Mouse (Mus musculus): ENCODE measurements around the gene Nap1l1. TPM values are rescaled to one million over a fixed set of nuclear protein-coding genes. Genes with fewer than 3 reads are reported as not detected.

Gene Nap1l1
- total RNA-seq, 2 experiments from 2014 or later, result 223 to 236 TPM

DNA sequence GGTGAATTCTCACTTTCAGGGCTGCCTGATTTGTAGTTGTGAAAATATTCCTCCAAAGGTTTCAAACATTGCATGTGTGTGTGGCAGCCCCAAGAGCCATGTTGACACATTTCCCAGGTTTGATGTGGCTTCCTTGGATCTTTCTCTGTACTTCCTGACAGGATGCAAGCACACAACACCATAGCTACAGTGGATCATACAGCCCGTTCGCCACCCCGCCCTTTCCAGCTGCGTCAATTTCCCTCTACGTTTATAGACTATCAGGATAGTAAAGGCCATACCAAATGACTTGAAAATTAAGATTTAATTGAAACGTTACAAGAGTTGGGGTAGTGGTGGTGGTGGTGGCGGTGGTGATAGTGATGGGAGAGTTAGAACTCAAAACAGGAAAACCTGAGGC is 37.0 kb downstream of the Nap1l1 start:
- no peak for DNase-seq (ENCODE audit: low spot score in 2 of 2)
- intact Hi-C loops (cut with DNase I), result loop anchor here (5.0 kb wide), 2 partner anchors 57 to 372 kb away; no protein-coding TSS in a partner anchor

DNA sequence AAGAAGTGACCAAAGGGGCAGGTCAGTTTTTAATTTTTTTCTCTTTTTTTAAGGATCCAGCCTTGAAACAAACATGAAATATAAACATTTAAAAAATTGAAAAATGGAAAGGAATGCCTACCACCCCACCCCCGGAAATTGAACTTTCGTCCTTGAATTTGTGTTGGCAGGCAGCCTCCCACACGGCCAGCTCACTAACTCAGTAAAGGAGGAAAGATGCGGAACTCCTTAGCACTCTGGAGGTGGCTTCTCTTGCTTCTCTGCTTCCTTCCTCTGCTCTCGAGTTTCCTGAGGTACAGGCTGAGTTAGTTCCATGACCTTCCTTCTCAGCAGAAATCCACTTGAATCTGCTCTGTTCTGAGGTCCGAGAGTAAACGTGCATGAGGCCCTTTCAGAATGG is 37.8 kb downstream of the Nap1l1 start:
- DNase-seq (ENCODE audit: low spot score in 2 of 2), result no peak
- intact Hi-C loops (cut with DNase I), result no loop called here

DNA sequence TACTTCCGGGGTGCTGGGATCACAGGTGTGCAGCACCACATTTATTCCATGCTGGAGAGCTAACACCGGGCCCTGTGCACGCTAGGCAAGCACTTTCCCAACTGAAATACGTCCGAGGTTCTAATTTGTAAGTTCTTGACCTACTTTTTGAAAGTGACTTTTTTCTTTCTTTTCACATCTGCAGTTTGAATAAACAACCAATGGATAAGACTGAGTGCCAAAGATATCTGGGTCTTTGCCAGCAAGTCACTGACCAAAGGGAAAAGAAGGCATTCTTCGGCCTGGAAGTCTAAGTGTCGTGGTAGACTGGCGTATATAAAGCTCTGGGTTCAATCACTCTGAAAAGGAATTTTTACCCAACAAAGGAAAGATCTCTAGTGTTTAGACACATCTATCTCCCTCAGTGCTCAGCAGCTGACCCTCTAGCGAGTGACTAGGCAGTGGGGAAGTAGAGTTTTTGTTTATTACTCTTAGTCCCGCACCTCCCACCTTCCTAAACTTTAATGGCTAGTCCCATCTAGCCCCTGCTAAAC is 39.1 kb downstream of the Nap1l1 start:
- DNase-seq (ENCODE audit: low spot score in 2 of 2), result no peak
- intact Hi-C loops (cut with DNase I), result no loop called here

DNA sequence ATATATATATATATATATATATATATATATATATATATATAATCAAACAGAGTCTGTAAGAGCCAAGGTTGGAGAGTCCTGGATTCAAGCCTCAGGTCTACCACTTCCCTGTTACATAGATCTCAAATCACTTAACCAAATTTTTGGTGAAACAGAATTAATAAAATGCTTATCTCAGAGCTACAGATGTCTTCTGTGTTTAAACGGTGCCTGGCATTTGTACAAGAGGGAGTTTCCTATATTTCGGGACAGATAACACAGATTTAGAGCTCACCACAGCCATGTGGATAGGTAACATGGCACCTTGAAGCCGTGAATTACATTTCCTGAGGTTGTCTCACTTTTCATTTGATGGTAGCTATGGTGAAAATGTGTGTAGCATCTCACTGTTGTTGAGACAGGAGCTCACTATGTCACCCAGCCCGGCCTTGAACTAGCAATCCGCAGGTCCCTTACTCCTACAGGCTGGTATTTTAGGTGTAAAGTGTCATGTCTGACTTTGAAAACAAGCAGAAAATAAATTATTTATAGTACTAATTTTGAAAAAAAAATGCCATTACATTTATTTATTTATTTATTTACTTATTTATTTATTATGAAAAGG is 41.4 kb downstream of the Nap1l1 start:
- DNase-seq (ENCODE audit: low spot score in 2 of 2), result no peak
- intact Hi-C loops (cut with DNase I), result no loop called here

DNA sequence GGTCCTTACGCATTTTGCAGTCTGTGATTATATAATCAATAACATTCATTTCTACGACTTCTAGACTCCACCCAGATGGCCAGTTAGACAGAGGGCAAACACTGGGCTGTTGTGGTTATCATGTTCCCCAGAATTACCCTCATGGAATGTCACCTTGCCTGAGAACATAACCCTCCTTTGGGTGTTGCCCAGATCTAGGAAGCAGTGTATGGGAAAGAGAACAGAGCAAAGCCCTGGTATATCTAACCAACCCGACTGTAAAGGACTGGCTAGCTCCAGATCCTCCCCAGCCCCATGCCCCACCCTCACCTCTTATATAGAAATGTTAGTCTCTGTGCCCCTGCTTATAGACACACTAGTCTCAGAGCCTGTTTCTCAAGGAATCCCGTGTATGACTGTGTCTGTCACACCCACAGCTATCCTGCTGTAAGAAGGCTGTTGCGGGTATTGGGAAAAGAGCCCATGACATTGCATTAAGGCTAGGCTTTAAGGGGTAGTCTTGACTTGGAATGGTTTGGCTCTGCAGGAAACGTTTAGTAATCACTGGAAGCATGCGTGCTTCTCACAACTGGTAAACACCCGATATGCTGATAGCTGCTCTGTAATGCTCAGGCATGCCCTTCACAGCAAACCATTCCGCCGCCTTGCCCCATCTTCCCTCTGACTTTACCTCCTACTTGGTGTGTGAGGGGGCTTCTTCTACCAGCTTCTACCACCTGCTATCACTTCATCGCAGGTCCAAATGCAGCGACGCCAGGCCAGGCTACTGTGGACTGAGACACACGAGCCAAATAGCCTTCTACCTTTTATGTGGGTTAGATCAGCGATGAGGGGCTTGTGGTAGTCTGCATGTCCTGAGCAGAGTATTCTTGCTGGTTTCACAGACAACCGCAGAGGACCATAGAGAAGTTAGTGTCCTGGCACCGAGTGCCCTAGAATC is 42.3 kb downstream of the Nap1l1 start:
- no peak for DNase-seq (ENCODE audit: low spot score in 2 of 2)
- intact Hi-C loops (cut with DNase I), result no loop called here

DNA sequence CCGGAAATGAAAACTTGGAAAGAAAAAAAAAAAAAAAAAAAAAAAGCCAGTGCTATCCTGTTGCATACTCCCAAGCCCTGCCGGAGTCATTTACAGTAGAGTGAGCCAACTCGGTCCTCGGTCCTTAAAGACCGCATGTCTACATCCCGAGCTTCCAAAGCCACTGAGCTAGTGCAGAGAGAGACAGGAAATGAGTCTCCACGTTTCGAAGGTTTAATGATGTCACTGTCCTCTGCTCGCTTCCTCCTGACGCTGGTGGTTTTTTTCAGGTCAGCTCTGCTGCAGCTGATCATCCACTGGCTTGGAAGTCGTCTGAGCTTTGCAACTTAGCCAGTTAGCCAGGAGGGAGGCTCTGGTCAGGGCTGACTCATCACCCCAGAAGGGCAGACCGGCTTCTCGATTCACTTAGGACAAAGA is 43.2 kb downstream of the Nap1l1 start:
- no peak for DNase-seq (ENCODE audit: low spot score in 2 of 2)
- intact Hi-C loops (cut with DNase I), result no loop called here

DNA sequence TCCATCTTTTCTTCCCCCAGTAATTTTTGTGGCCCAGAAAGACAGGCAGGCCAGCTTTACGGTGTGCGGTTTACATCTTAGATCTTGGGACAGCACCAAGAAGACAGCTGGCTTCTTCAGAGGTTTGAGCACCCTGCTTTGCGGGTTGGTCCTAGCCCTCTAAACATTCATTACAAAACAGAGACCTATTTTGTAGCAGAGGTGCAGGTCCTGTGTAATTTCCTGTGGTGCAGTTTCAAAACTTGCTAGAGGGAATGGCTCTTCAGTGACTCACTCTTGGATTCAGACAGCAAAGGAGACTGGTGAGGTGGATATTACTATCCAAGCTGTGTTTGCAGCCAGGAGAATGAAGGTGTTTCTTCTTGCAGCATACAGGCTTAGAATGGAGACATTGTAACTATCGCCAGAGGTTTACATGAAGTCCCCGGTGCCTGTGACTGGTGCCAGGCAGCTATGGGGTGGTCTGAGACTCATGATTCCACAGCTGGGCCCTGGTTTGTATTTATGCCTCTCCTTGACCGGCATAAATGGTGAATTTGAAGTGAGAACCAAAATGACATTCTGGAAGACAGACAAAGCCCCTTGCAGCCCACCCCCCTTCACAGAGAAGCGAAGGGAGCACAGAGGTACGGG is 43.9 kb downstream of the Nap1l1 start:
- intact Hi-C loops (cut with DNase I), result no loop called here
- DNase-seq (ENCODE audit: low spot score in 2 of 2), result no peak

DNA sequence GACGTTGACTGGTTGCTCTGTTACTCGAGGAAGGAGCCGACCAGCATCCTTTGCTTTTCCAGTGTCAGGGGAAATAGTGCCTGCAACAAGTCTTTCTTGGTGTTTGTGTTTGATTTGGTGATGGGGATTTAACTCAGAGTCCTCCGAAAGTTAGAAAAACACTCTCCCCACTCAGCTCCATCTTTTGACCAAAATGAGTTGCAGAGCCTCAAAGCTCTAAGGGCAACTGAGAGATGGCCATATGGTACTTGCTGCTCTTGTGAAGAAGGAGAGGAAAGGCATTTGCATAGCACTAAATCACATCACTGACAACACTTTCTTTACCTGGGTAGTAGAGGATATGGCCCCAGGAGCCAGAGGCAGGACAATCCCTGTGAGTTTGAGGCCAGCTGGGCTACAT is 45.3 kb downstream of the Nap1l1 start:
- intact Hi-C loops (cut with DNase I), result no loop called here
- no peak for DNase-seq (ENCODE audit: low spot score in 2 of 2)

DNA sequence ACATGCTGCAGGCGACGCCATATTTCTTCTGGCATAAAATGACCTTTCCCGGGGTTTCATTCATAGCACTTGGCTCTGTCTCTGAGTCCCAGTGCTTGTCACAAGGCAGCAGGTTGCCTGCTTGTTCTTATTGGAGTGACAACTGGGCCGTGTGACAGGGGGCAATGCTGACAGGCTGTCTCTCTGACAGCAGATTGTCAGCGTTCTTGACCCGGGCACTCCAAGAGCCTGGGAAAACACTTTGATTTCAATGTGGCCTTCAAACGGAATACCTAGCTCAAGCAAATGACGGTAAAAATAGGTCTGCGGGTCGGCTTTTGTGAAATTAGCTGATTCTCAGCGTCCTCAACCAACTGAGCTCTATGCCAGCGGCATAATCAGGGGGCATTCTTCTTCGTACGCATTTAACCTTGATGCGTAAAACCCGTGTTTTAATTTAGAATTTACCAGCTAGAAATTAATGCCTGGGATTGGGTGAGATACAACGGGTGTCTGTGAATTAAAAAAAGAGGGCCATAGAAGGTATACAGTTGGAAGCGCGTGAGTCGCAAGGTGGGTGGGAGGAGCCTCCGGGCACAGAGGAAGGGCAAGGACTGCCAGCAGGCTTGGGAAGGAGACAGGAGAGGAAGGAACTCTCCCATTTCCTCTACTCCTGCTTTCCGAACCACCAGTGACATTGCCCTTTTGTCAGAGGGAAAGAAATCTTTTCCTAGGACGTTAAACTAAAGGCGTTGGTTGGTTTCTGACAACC is 46.8 kb downstream of the Nap1l1 start:
- intact Hi-C loops (cut with DNase I), result no loop called here

DNA sequence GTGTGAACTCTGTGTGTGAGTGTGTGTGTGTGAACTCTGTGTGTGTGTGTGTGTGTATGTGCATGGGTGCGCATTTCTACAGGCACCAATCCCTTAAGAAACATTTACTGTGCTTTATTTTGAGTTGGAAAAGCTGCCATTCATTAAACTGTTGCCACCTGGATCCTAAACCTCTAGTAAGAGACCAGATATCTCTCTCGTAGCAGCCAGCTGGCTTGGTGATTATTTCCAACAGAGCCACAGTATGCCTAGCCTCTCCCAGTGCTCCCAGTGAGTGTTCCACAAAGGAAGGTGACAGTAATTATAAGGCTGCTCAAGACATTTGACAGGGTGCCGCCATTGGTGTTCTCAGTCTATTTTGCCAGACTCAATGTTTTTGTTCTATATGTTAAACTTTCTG is 47.6 kb downstream of the Nap1l1 start:
- no peak for DNase-seq (ENCODE audit: low spot score in 2 of 2)
- intact Hi-C loops (cut with DNase I), result no loop called here

More for the DNA sequence above, 46.8 kb downstream of the Nap1l1 start:
- no peak for DNase-seq (ENCODE audit: low spot score in 2 of 2)

DNA sequence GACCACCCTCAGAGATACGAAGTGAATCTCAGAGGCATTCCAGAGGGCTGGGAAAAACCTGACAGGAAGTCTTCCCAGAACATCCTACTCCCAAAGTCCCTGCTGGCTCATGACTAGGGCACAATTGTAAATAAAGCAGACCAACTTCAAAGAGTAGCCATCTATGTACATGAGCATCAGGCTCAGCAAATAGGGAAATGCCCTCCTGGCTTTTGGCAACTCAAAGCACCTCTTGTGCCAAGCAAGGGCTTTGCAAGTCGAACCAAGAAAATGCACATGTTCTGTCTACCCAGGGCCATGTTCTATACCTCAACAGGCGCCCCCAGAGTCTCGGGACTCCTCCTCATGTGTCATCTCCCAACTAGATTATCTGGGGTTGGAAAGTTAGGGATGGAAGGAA is 48.6 kb downstream of the Nap1l1 start:
- intact Hi-C loops (cut with DNase I), result no loop called here

DNA sequence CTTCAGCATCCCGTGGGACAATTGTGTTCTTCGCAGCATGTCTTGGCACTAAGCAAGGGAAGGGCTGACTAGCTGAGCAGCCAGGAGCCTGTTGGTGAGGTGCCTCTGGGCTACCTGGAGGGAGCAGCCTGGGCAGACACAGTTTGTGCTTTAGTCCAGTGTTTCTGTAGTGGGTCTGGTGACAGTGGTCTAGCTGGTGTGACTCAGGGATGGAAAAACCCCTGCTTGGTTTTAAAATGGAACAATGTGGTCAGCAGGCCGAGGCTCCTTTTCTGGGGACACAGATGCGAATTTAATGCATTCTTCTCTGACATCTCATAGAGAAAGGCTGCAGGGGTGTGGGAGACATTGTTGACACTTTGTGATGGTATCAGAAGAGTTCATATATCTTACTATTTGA is 49.2 kb downstream of the Nap1l1 start:
- no peak for DNase-seq (ENCODE audit: low spot score in 2 of 2)
- intact Hi-C loops (cut with DNase I), result no loop called here

More for the DNA sequence above, 48.6 kb downstream of the Nap1l1 start:
- no peak for DNase-seq (ENCODE audit: low spot score in 2 of 2)

DNA sequence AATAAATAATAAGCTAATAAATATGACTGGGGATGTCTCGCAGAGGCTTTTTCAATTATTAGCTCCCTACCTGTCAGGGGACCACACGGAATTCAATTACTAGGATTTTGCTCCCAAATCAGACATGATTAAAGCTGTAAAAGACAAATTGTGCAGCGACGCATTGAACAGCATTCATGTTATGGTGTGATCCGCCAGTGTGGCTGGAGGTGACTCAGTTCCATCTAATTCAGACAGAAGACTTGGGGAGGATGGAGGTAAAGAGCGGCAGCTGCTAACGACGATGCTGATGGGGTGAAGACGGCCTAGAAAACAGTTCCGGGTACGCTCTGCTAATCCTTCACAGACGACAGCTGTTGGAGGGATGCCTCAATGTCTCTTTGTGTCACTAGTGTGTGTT is 50.9 kb downstream of the Nap1l1 start:
- intact Hi-C loops (cut with DNase I), result no loop called here
- no peak for DNase-seq (ENCODE audit: low spot score in 2 of 2)

DNA sequence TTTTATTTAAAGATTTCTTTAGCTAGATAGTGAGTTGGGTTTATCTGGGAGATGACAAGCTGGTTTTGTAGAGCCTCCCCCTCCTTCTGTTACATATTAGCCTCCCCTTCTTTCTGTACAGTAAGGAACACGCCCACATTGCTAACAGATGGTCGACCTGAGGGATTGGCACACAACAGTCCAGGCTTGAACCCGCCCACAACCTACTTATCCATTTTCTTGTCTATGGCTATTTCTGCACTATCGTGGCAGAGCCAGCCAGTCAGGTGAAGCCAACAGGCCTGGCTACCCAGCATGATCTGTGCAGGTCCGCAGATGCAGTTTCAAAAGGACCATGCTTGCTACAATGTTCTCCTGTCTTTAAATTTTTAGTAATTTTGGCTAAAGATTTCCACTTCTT is 54.0 kb downstream of the Nap1l1 start:
- peak; percentile 53 to 77 for DNase-seq (ENCODE audit: low spot score in 2 of 2)

DNA sequence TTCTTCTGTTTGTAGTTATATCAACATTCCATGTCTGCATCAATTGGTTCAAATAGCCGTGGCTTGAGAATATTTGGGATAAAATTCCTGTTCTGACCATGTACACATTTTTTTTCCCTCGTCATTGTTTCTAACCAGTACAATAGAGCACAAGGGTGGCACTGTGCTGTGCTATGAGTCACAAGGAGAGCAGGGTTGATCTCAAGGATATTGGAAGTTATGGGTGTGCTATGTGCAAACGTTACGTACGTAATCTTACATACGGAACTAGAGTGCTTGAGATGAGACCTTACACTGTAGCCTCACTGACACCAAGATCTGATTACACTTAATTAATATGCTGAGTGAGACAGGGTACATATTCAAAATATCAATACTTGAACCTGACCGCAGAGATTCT is 54.6 kb downstream of the Nap1l1 start:
- intact Hi-C loops (cut with DNase I), result loop anchor here (2.0 kb wide), 1 partner anchor 21 kb away; no protein-coding TSS in a partner anchor
- no peak for DNase-seq (ENCODE audit: low spot score in 2 of 2)

More for the DNA sequence above, 54.0 kb downstream of the Nap1l1 start:
- intact Hi-C loops (cut with DNase I), result loop anchor here (2.0 kb wide), 1 partner anchor 22 kb away; no protein-coding TSS in a partner anchor

DNA sequence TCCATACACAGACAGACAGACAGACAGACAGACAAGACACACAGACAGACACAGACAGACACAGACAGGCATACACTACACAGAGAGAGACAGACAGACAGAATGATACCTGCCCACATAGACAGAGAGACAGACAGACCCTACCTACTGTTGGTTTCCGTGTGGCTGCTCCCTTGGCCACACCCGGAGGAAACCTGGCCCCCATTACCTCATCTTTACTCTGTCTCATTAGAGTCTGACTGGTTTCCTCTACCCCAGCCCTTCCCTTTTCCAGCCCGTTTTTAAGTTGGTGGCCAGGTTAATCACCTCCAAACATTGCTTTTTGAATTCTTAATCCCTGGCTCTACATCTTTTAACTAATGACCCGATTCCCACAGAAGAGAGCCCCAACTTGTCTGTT is 55.3 kb downstream of the Nap1l1 start:
- intact Hi-C loops (cut with DNase I), result no loop called here
- DNase-seq (ENCODE audit: low spot score in 2 of 2), result no peak

DNA sequence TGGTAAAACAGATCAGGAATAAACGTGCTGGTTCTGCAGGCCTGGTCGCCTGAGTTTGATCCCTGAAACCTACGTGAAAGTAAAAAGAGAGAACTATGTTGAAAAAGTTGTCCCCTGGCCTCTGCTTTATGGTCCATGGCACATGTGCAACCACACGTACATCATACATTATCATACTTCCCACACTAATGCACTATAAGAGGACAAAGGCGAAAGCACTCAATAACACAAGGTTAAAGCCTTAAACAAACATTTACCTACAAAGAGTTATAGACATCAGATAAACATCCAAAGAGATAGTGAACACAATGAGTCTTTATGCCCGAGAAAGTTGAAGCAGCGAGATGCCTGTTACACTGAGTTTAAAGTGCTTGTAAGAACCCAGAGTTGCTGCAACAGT is 57.4 kb downstream of the Nap1l1 start:
- no peak for DNase-seq (ENCODE audit: low spot score in 2 of 2)
- intact Hi-C loops (cut with DNase I), result no loop called here

DNA sequence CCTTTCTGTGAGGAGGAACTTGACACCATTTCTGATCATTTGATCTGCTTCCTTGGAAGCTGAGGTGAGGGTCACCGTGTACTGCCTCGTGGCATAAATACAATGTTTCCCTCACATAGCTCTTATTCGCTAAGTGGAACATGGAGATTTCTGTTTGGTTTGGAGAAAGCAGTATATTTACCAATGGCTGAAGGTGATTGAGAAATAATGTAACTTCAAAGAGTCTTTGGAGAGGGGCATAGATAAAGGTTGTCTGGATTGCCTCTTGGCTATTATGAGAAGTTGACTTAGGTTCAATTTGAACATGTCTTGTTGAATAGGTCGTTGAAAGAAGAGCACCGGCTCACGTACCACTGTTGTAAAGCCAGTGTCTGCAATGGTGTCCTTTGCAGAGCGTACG is 61.7 kb downstream of the Nap1l1 start:
- intact Hi-C loops (cut with DNase I), result no loop called here
- no peak for DNase-seq (ENCODE audit: low spot score in 2 of 2)

DNA sequence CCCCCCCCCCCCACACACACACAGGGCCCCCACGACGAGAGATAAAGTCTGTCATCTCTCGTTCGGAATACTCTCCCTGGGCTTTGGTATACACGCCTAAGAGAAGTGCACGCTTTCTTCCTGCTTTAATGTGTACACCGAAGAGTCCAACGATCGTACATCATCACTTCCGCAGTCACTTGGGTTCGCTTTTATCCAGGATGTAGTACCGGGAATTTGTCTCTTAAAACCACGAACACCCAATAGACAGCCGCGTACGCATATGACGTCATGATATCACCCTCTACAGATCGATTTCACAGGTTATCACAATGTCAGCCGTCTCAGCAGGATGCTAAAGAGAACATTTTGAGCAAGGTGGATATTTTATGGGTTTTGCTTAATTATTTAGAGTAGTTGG is 64.4 kb downstream of the Nap1l1 start:
- intact Hi-C loops (cut with DNase I), result no loop called here
- no peak for DNase-seq (ENCODE audit: low spot score in 2 of 2)

All from left cerebral cortex, postnatal 25 days (tissue).